Mouse (Mus musculus) C2C12 (cell line): Measurements from ENCODE around the gene Cxcl14.
A peak's percentile ranks its signal among the peaks of the same experiment; 100 is the strongest.

Experiments
- CEBPB ChIP-seq: IDR thresholded peaks from one replicate; pipeline ENCODE4 v1.6.1; 2011; ENCODE audit warnings: low read depth, mild to moderate bottlenecking, control low read depth, moderate library complexity
- CTCF ChIP-seq: IDR thresholded peaks from one replicate; pipeline ENCODE4 v1.5.1; 2011; ENCODE audit not compliant: control insufficient read depth, insufficient read depth, insufficient read length

- TF ChIP-seq CEBPB (no peak), CTCF (peak; percentile 66)
Observed at GRCm38 (mm10) chr13:56279439-56279838, 16.9 kb downstream of the Cxcl14 start.
